Mouse (Mus musculus) Muller cell, postnatal 12 days (primary cell): Measurements from ENCODE around the gene Them4.
"Not testable (repeated sequence)": the region's sequence is repeated elsewhere in the genome, so short reads cannot be mapped to it uniquely, and the experiment has no call there.

ENCODE experiments used
- DNase-seq: peaks from one replicate; pipeline ENCODE4 v3.0.0-alpha.2; 2015; ENCODE audit errors: inconsistent ontology term

Them4 gene

GRCm38 (mm10) chr3:94309633-94310363 lies at the start of gene Them4:
TSS of gene Them4 (plus strand) at chr3:94310089.
- DNase-seq, result peak; percentile 98

- DNase-seq, result peak; percentile 21
These were observed 49.3 kb upstream of the Them4 start for GRCm38 (mm10) chr3:94260598-94260997.

GRCm38 (mm10) chr3:94263736-94264135 lies 46.2 kb upstream of the Them4 start, which contains the start of gene Gm4778:
TSS of gene Gm4778 (plus strand) at chr3:94264036.
- DNase-seq, result not testable (repeated sequence)

GRCm38 (mm10) chr3:94275991-94276390 lies 33.9 kb upstream of the Them4 start:
- no peak for DNase-seq

GRCm38 (mm10) chr3:94305457-94305856 lies 4.4 kb upstream of the Them4 start:
- no peak for DNase-seq

- no peak for DNase-seq
These were observed 2.9 kb upstream of the Them4 start for GRCm38 (mm10) chr3:94306975-94307374.

- DNase-seq, result no peak
These were observed 602 bp downstream of the Them4 start for GRCm38 (mm10) chr3:94310491-94310890.

- DNase-seq, result no peak
These were observed 1.0 kb downstream of the Them4 start for GRCm38 (mm10) chr3:94310911-94311310.

- DNase-seq, result no peak
These were observed 1.5 kb downstream of the Them4 start for GRCm38 (mm10) chr3:94311376-94311775.

- no peak for DNase-seq
These were observed 18.8 kb downstream of the Them4 start for GRCm38 (mm10) chr3:94328681-94329080.

GRCm38 (mm10) chr3:94334442-94334841 lies 24.6 kb downstream of the Them4 start:
- DNase-seq, result no peak

GRCm38 (mm10) chr3:94338522-94338921 lies 28.6 kb downstream of the Them4 start:
- no peak for DNase-seq

- DNase-seq, result no peak
These were observed 32.1 kb downstream of the Them4 start, which contains the start of gene Them5 for GRCm38 (mm10) chr3:94341959-94342422. TSS of gene Them5 (plus strand) at chr3:94342099.

GRCm38 (mm10) chr3:94342552-94342951 lies 32.7 kb downstream of the Them4 start:
- DNase-seq, result no peak

GRCm38 (mm10) chr3:94344182-94344581 lies 34.3 kb downstream of the Them4 start:
- no peak for DNase-seq

- no peak for DNase-seq
These were observed 35.0 kb downstream of the Them4 start for GRCm38 (mm10) chr3:94344897-94345296.

- no peak for DNase-seq
These were observed 38.3 kb downstream of the Them4 start for GRCm38 (mm10) chr3:94348146-94348545.

- DNase-seq, result no peak
These were observed 50.9 kb downstream of the Them4 start for GRCm38 (mm10) chr3:94360812-94361211.

- DNase-seq, result no peak
These were observed 52.2 kb downstream of the Them4 start, which contains the start of gene C2cd4d for GRCm38 (mm10) chr3:94362138-94362537. TSS of gene C2cd4d (plus strand) at chr3:94362438.

GRCm38 (mm10) chr3:94363291-94364153 lies 53.6 kb downstream of the Them4 start:
- peak; percentile 62 for DNase-seq

- DNase-seq, result no peak
These were observed 54.3 kb downstream of the Them4 start for GRCm38 (mm10) chr3:94364154-94364526.

GRCm38 (mm10) chr3:94366761-94367160 lies 56.9 kb downstream of the Them4 start:
- peak; percentile 73 for DNase-seq
